ENCODE assay signal across 9 mouse cellular contexts in the genomic region with DNA sequence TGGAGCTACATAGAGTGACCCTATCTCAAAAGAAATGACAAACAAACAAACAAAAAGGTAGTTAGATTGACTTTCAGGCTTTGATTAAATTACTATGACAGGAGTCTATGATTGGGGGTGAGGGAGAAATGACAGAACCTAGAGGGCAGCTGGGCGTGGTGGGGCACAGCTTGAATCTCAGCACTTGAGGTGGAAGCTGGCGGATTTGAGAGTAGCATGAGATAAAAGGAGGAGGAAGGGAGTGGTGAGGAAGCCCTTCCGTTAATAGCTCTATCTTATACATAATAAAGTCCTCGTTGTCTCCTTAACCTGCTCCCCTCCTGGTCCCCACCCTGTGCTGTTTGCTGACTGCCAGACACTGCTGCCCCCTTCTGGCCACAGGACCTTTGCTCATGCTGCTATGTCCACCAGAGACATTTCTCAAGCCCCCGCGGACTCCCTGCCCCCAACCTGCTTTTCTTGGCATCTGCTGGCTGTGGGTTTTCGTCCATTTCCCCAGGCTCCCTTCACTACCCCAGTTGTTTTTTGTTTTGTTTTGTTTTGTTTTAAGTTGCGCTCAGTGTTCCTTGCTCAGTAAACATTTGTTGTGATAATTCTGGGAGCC. TPM values are rescaled to one million over a fixed set of nuclear protein-coding genes. Genes with fewer than 3 reads are reported as not detected.
A peak's percentile ranks its signal among the peaks of the same experiment; 100 is the strongest.
DNase-seq lines count a peak whose midpoint lies in the region; ATAC-seq and TF ChIP-seq lines count a peak whose summit lies in the region.
"Had no signal": no experiment of that assay in that cellular context is flagged by ENCODE, and none has a peak within 500 bp of the region (broad histone marks: within the 10 kb centered on the region; RNA-seq: fewer than 3 reads in every experiment).

No protein-coding gene starts in this region.

- no peaks in the 10 kb centered on the region for H3K79me2 ChIP-seq in C2C12 (ENCODE audit: control insufficient read depth, insufficient read depth)

- H3K27ac ChIP-seq in hindbrain, embryonic 15.5 days (replicated peaks): no peak overlapping the region

- H3K27me3 ChIP-seq in C2C12 (ENCODE audit: control insufficient read depth, insufficient read depth, insufficient read length): no peaks in the 10 kb centered on the region
- H3K27me3 ChIP-seq in hindbrain, embryonic 15.5 days: no peaks in the 10 kb centered on the region

- no peaks in the 10 kb centered on the region for H3K4me1 ChIP-seq in hindbrain, embryonic 15.5 days (replicated peaks)

- peak; percentile 47 for DNase-seq in gastrocnemius, postnatal 10 days
- DNase-seq in gastrocnemius, adult 8-10 months (ENCODE audit: low spot score in 2 of 2): no peak
- peak; percentile 73 to 83 for DNase-seq in lung, adult 18-20 months
- DNase-seq in spleen, adult 18-20 months: peak; percentile 45 to 70
- DNase-seq in gastrocnemius, postnatal 4 days (ENCODE audit: low spot score in 2 of 2): no peak

- no peak overlapping the region for H3ac ChIP-seq in C2C12 (ENCODE audit: control insufficient read depth, insufficient read length, low read depth)

- no peak overlapping the region for H3K4me3 ChIP-seq in C2C12 (ENCODE audit: insufficient read depth, poor library complexity, severe bottlenecking)
- no peak overlapping the region for H3K4me3 ChIP-seq in hindbrain, embryonic 15.5 days
- H3K4me3 ChIP-seq: megakaryocyte, embryonic 14.5 days had no signal

- H3K4me2 ChIP-seq in hindbrain, embryonic 15.5 days: no peak overlapping the region

- TF ChIP-seq CTCF in C2C12 (IDR thresholded peaks at IDR 0.05; ENCODE audit: control insufficient read depth, insufficient read depth, insufficient read length): peak; percentile 43

- H3K36me3 ChIP-seq in C2C12 (ENCODE audit: control insufficient read depth, insufficient read depth): no peaks in the 10 kb centered on the region
- no peaks in the 10 kb centered on the region for H3K36me3 ChIP-seq in hindbrain, embryonic 15.5 days

- H3K9ac ChIP-seq in hindbrain, embryonic 15.5 days: no peak overlapping the region

- peak; percentile 76 for ATAC-seq in activated CD4-positive, CD25-positive, alpha-beta regulatory T cell, adult 4 months
- 0 out of 2 replicates have a peak, but pooled peaks have one; percentile 25 for ATAC-seq in hindbrain, embryonic 15.5 days (ENCODE audit: low FRiP score, low read depth)

- WGBS in hindbrain, embryonic 15.5 days: 32% methylated on average over 8 of the region's 8 CpGs

- H3K9me3 ChIP-seq in hindbrain, embryonic 15.5 days: no peaks in the 10 kb centered on the region
- H3K9me3 ChIP-seq: megakaryocyte, embryonic 14.5 days had no signal

- H3K79me3 ChIP-seq in C2C12 (ENCODE audit: low read depth): no peaks in the 10 kb centered on the region

TF ChIP-seq in C2C12, 6 proteins besides CTCF, POLR2A, EP300 and RAD21:
- no peak for TF ChIP-seq CEBPB (IDR thresholded peaks at IDR 0.05; ENCODE audit: low read depth)
- TF ChIP-seq MYOG (IDR thresholded peaks at IDR 0.05; ENCODE audit: control insufficient read depth, extremely low read depth, insufficient read length): no peak
- TF ChIP-seq MYOD1 (IDR thresholded peaks at IDR 0.05; ENCODE audit: control insufficient read depth, insufficient read length, low read depth): no peak
- TF ChIP-seq MAX (IDR thresholded peaks at IDR 0.05): no peak
- no peak for TF ChIP-seq USF1 (IDR thresholded peaks at IDR 0.05; ENCODE audit: low read depth)
- no peak for TF ChIP-seq FOSL1 (IDR thresholded peaks at IDR 0.05; ENCODE audit: insufficient read depth, low read length, poor library complexity, severe bottlenecking)

RNA-seq across cellular contexts. Expression of a gene that starts 4.8 kb away (rescaled TPM):
- total RNA-seq in gastrocnemius, postnatal 10 days (2021): under 1 TPM; 0.16 to 0.29 TPM
- under 1 TPM in 1 of 4 experiments, not detected in 3; 0.20 TPM for total RNA-seq in gastrocnemius, adult 8-10 months (2022)
- polyA plus RNA-seq in C2C12 (2012; fragmentation: generic; extraction: Trizol): 0.53 TPM
- polyA plus RNA-seq in activated CD4-positive, CD25-positive, alpha-beta regulatory T cell, adult 4 months (2017; shearing (Covaris generic)): 1 to 10 TPM; 2.2 to 3.3 TPM
- 0.51 and 0.82 TPM in 2 replicates for polyA plus RNA-seq in hindbrain, embryonic 15.5 days (2015; fragmentation: Nextera tagmentation; extraction: Ambion mirVana)
- total RNA-seq in gastrocnemius, postnatal 4 days (2021): under 1 TPM; 0.32 to 0.67 TPM

RNA-seq across cellular contexts. Expression of a gene that starts 9.1 kb away (rescaled TPM):
- total RNA-seq in gastrocnemius, postnatal 10 days (2021): not detected
- not detected for total RNA-seq in gastrocnemius, adult 8-10 months (2022)
- polyA plus RNA-seq in C2C12 (2012; fragmentation: generic; extraction: Trizol): 0.05 TPM
- 10 to 100 TPM; 15.8 to 19.7 TPM for polyA plus RNA-seq in activated CD4-positive, CD25-positive, alpha-beta regulatory T cell, adult 4 months (2017; shearing (Covaris generic))
- polyA plus RNA-seq in hindbrain, embryonic 15.5 days (2015; fragmentation: Nextera tagmentation; extraction: Ambion mirVana): 0.10 and 0.37 TPM in 2 replicates
- not detected for total RNA-seq in gastrocnemius, postnatal 4 days (2021)

RNA-seq across cellular contexts. Expression of a gene that starts 18.1 kb away (rescaled TPM):
- 1,000 to 10,000 TPM; 1,178 to 1,379 TPM for total RNA-seq in gastrocnemius, postnatal 10 days (2021)
- 1,000 to 10,000 TPM; 1,165 to 1,556 (median 1,355) TPM for total RNA-seq in gastrocnemius, adult 8-10 months (2022)
- 795 TPM for polyA plus RNA-seq in C2C12 (2012; fragmentation: generic; extraction: Trizol)
- 100 to 1,000 TPM; 421 to 746 TPM for polyA plus RNA-seq in activated CD4-positive, CD25-positive, alpha-beta regulatory T cell, adult 4 months (2017; shearing (Covaris generic))
- 1,185 and 1,301 TPM in 2 replicates for polyA plus RNA-seq in hindbrain, embryonic 15.5 days (2015; fragmentation: Nextera tagmentation; extraction: Ambion mirVana)
- 1,000 to 10,000 TPM; 1,025 to 1,032 TPM for total RNA-seq in gastrocnemius, postnatal 4 days (2021)

RNA-seq across cellular contexts. Expression of a gene that starts 19.3 kb away (rescaled TPM):
- 10 to 100 TPM; 21.4 to 26.8 TPM for total RNA-seq in gastrocnemius, postnatal 10 days (2021)
- total RNA-seq in gastrocnemius, adult 8-10 months (2022): 10 to 100 TPM; 10.9 to 15.2 (median 13.0) TPM
- polyA plus RNA-seq in C2C12 (2012; fragmentation: generic; extraction: Trizol): 14.4 TPM
- polyA plus RNA-seq in activated CD4-positive, CD25-positive, alpha-beta regulatory T cell, adult 4 months (2017; shearing (Covaris generic)): 10 to 100 TPM; 14.9 to 16.9 TPM
- 9.2 and 9.8 TPM in 2 replicates for polyA plus RNA-seq in hindbrain, embryonic 15.5 days (2015; fragmentation: Nextera tagmentation; extraction: Ambion mirVana)
- total RNA-seq in gastrocnemius, postnatal 4 days (2021): 10 to 100 TPM; 34.0 to 34.2 TPM

RNA-seq across cellular contexts. Expression of a gene that starts 27.8 kb away (rescaled TPM):
- not detected for total RNA-seq in gastrocnemius, postnatal 10 days (2021)
- total RNA-seq in gastrocnemius, adult 8-10 months (2022): not detected
- not detected for polyA plus RNA-seq in C2C12 (2012; fragmentation: generic; extraction: Trizol)
- not detected for polyA plus RNA-seq in activated CD4-positive, CD25-positive, alpha-beta regulatory T cell, adult 4 months (2017; shearing (Covaris generic))
- not detected in 2 replicates for polyA plus RNA-seq in hindbrain, embryonic 15.5 days (2015; fragmentation: Nextera tagmentation; extraction: Ambion mirVana)
- not detected for total RNA-seq in gastrocnemius, postnatal 4 days (2021)

Comparison
In these comparisons a context has a peak if more than half of its experiments do, and no peak if none do; other contexts are left out.
1. DNase-seq: peak in gastrocnemius, postnatal 10 days (single experiment), lung, adult 18-20 months (2 of 2) and spleen, adult 18-20 months (2 of 2); none in gastrocnemius, adult 8-10 months (0 of 2) and gastrocnemius, postnatal 4 days (0 of 2).